Mouse (Mus musculus): ENCODE results near the gene Ubxn11. TPM values are rescaled to one million over a fixed set of nuclear protein-coding genes. Genes with fewer than 3 reads are reported as not detected.

Ubxn11 gene
- total and polyA plus RNA-seq, 3 experiments, result 6.0 to 38.8 (median 18.8) TPM

- peaks cover 6% of the 10 kb centered on the region; the same call in 1 of the 2 replicates for H3K79me2 ChIP-seq (replicated peaks; ENCODE audit: control insufficient read depth, extremely low read depth, insufficient read depth, poor library complexity, severe bottlenecking)
- H3K4me2 ChIP-seq (ENCODE audit: insufficient read depth, low read depth, poor library complexity, severe bottlenecking), result no peak overlapping the region
- peak overlapping the region; percentile 9; the same call in 1 of the 2 replicates for H3K27ac ChIP-seq (ENCODE audit: insufficient read depth, low read depth)
- no peaks in the 10 kb centered on the region for H3K27me3 ChIP-seq (replicated peaks)
- no peaks in the 10 kb centered on the region for H3K9me3 ChIP-seq (replicated peaks; ENCODE audit: low read length)
- H3K4me3 ChIP-seq (replicated peaks in 1 of 3; ENCODE audit: low read depth in 2 of 3, low read length in 2 of 3, poor library complexity in 1 of 3), result no peak overlapping the region
- in situ Hi-C loops (cut with MboI; ENCODE audit: low pct_ligation_motif_present, low pct_unique_long_range_greater_than_20kb, low sequenced_read_pairs), result loop anchor here (5.0 kb wide), 1 partner anchor 87 kb away; no protein-coding TSS in a partner anchor
- TF ChIP-seq ZMIZ1 (IDR thresholded peaks at IDR 0.05; ENCODE audit: low read depth, low read length), result no peak
- no peak for TF ChIP-seq JUND (conservative IDR thresholded peaks at IDR 0.05; ENCODE audit: low read depth, low read length)
- no peak for TF ChIP-seq JUN (IDR thresholded peaks at IDR 0.05; ENCODE audit: insufficient read depth, low read depth, low read length)
- TF ChIP-seq ZKSCAN1 (IDR thresholded peaks at IDR 0.05; ENCODE audit: borderline replicate concordance, low read depth, low read length), result no peak
- no peak for TF ChIP-seq ZNF384 (IDR thresholded peaks at IDR 0.05; ENCODE audit: low read depth, low read length)
- TF ChIP-seq ELF1 (IDR thresholded peaks at IDR 0.05; ENCODE audit: low read depth, low read length), result no peak
- TF ChIP-seq MYC (IDR thresholded peaks at IDR 0.05; ENCODE audit: low read depth, low read length), result peak; percentile 95
- TF ChIP-seq CTCF (conservative IDR thresholded peaks at IDR 0.05 in 1 of 2, IDR thresholded peaks at IDR 0.05 in 1 of 2; ENCODE audit: low read depth in 2 of 2, low read length in 2 of 2), result peak; percentile 87 to 96
- TF ChIP-seq USF1 (IDR thresholded peaks at IDR 0.05; ENCODE audit: low read depth, low read length), result no peak
- no peak for TF ChIP-seq POLR2AphosphoS2 (IDR thresholded peaks at IDR 0.05; ENCODE audit: low read depth, low read length)
- no peak for TF ChIP-seq KAT2A (IDR thresholded peaks at IDR 0.05; ENCODE audit: insufficient replicate concordance, low read length)
- peak; percentile 83 for TF ChIP-seq MAX (IDR thresholded peaks at IDR 0.05; ENCODE audit: low read length)
- TF ChIP-seq RCOR1 (conservative IDR thresholded peaks at IDR 0.05; ENCODE audit: low read depth, low read length), result no peak
- no peak for TF ChIP-seq BHLHE40 (IDR thresholded peaks at IDR 0.05; ENCODE audit: low read depth, low read length)
- TF ChIP-seq CHD2 (IDR thresholded peaks at IDR 0.05; ENCODE audit: low read length), result no peak
- no peak for TF ChIP-seq PAX5 (IDR thresholded peaks at IDR 0.05; ENCODE audit: low read length)
- TF ChIP-seq MAFK (IDR thresholded peaks at IDR 0.05; ENCODE audit: insufficient replicate concordance, low read length), result no peak
- TF ChIP-seq MXI1 (IDR thresholded peaks at IDR 0.05; ENCODE audit: low read depth, low read length), result no peak
- no peak for TF ChIP-seq TBP (conservative IDR thresholded peaks at IDR 0.05; ENCODE audit: low read depth, low read length)
- TF ChIP-seq UBTF (IDR thresholded peaks at IDR 0.05; ENCODE audit: low read depth, low read length), result no peak
- no peak for TF ChIP-seq SIN3A (IDR thresholded peaks at IDR 0.05; ENCODE audit: low read length)
- TF ChIP-seq SMC3 (IDR thresholded peaks at IDR 0.05; ENCODE audit: low read depth, low read length), result peak; percentile 92
- no peak for TF ChIP-seq E2F4 (IDR thresholded peaks at IDR 0.05; ENCODE audit: insufficient replicate concordance, low read depth, low read length)
- TF ChIP-seq IRF4 (IDR thresholded peaks at IDR 0.05; ENCODE audit: low read depth, low read length), result no peak
- no peak for TF ChIP-seq NRF1 (IDR thresholded peaks at IDR 0.05; ENCODE audit: low read depth, low read length)
- no peak for TF ChIP-seq ETS1 (conservative IDR thresholded peaks at IDR 0.05; ENCODE audit: low read depth, low read length)
- TF ChIP-seq MAZ (IDR thresholded peaks at IDR 0.05; ENCODE audit: low read depth, low read length), result no peak
- TF ChIP-seq RAD21 (IDR thresholded peaks at IDR 0.05; ENCODE audit: low read depth, low read length), result peak; percentile 83
- TF ChIP-seq HCFC1 (IDR thresholded peaks at IDR 0.05; ENCODE audit: low read depth, low read length), result no peak
- TF ChIP-seq USF2 (conservative IDR thresholded peaks at IDR 0.05; ENCODE audit: low read depth, low read length), result no peak
- TF ChIP-seq CHD1 (IDR thresholded peaks at IDR 0.05; ENCODE audit: low read depth, low read length), result no peak
- TF ChIP-seq NELFE (IDR thresholded peaks at IDR 0.05; ENCODE audit: low read depth, low read length), result no peak
- TF ChIP-seq MEF2A (IDR thresholded peaks at IDR 0.05; ENCODE audit: borderline replicate concordance, low read depth, low read length), result no peak
- peaks cover 49 to 80% of the 10 kb centered on the region in 2 experiments for H3K4me1 ChIP-seq (ENCODE audit: control insufficient read depth in 1 of 2, insufficient read depth in 2 of 2)
- peaks cover 15 to 34% of the 10 kb centered on the region in 2 experiments for H3K36me3 ChIP-seq (replicated peaks in 1 of 2; ENCODE audit: control insufficient read depth in 1 of 2, insufficient read depth in 1 of 2, low read length in 1 of 2)
- dilution Hi-C loops (cut with MboI; ENCODE audit: extremely low pct_ligation_motif_present, extremely low pct_unique_long_range_greater_than_20kb, low sequenced_read_pairs), result no loop called here
- H3K9ac ChIP-seq (ENCODE audit: insufficient read depth, low read depth), result no peak overlapping the region
- peak; percentile 72 for DNase-seq (ENCODE audit: extremely low read depth)
Measured at GRCm38 (mm10) chr4:134123680-134124551, 21.5 kb downstream of the Ubxn11 start.

All from CH12.LX (cell line).